Mouse (Mus musculus) inflammation-experienced regulatory T-cells, adult 6 months (primary cell): ENCODE measurements around the gene Pih1h3b. TPM values are rescaled to one million over a fixed set of nuclear protein-coding genes. Genes with fewer than 3 reads are reported as not detected.

Experiments
- ATAC-seq: one replicate; pipeline ENCODE4 v1.8.0; 2017
- polyA plus RNA-seq, 3 experiments: library from polyadenylated mRNA; unstranded; fragments of 100-300 nt; shearing (Covaris generic); gene quantifications; one replicate each; pipeline ENCODE4 v1.2.1; 2017

Pih1h3b gene
- not detected for polyA plus RNA-seq

GRCm38 (mm10) chrX:140062135-140062975, at the start of gene Pih1h3b, which contains the start of gene Nup62cl:
Gene Pih1h3b, plus strand, starts transcription at chrX:140062879.
Gene Nup62cl, minus strand, starts transcription at chrX:140062712.
- ATAC-seq: peak; percentile 77

GRCm38 (mm10) chrX:140060886-140061874, 1.5 kb upstream of the Pih1h3b start:
- ATAC-seq: no peak

GRCm38 (mm10) chrX:140082535-140082934, 19.9 kb downstream of the Pih1h3b start:
- no peak for ATAC-seq

DNA sequence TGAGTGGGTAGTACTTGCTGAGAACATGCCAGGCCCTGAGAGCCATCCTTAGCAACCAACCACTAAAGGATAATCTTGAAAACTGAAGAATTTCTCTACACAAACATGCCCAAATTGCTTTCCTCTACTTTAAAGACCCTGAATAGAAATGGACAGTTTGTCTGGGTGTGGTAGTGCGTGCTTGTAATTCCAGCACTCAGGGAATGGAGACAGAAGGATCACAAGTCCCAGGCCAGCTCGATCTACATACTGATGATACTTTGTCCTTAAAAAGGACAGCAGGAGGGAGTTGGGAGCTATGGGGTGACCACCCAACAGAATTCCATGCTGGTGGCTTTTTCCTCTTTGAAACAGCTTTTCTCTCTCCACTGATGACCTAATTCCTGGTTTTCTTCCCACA, 31.4 kb downstream of the Pih1h3b start:
- ATAC-seq: no peak

Other genes with a start within 250 kb of the Pih1h3b start
- not detected for gene Morc4, start 191.2 kb upstream of the Pih1h3b start, polyA plus RNA-seq
- gene Rbm41, start 64.3 kb upstream of the Pih1h3b start, polyA plus RNA-seq: 1 to 10 TPM; 5.4 to 9.5 (median 7.1) TPM
- not detected for gene Nup62cl, start 167 bp upstream of the Pih1h3b start, polyA plus RNA-seq